Mouse (Mus musculus) mammary gland, adult 2 months (tissue): Measurements from ENCODE around the gene Map3k4. TPM values are rescaled to one million over a fixed set of nuclear protein-coding genes. Genes with fewer than 3 reads are reported as not detected.

Experiments used
- polyA plus RNA-seq: library from polyadenylated mRNA; depleted of rRNA; stranded (reverse); fragments of >200 nt; gene quantifications from 2 replicates; pipeline ENCODE4 v1.2.3, GENCODE M21; 2012; ENCODE audit warnings: low replicate concordance; rRNA removed

The Map3k4 gene
- polyA plus RNA-seq: 13.5 and 63.7 TPM in 2 replicates

DNA sequence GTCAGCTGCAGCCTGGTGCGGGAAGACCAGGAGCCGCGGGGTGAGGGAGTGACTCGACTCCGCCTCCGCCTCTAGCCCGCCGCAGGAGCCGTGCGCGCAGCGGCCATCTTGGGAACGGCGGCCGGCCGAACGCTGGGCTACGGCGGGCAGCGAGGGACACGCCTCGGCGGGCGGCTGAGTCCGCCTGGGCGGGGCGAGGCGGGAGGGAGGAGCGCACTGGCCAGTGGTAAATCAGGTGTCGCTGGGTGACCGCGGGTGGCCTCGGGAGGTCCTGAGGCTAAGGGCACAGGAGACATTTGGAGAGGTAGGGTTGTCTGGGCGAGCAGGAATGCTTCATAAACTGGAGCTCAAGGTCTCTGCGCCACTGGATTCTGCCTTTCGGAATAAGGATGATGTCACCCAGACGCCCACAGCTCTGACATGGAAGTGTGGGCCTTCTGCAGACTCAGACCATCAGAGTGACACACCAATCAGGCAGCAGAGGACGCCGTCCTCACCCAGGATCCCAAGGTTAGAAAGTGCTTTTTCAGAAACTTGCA is at the start of gene Map3k4:
Map3k4 (minus strand) TSS at position 134 of the 539 bp plus-strand sequence.

Other genes starting within 250 kb of the Map3k4 start
- gene Agpat4, start 200.1 kb downstream of the Map3k4 start, polyA plus RNA-seq: 12.0 and 17.1 TPM in 2 replicates
- gene Plg, start 59.8 kb upstream of the Map3k4 start, polyA plus RNA-seq: 2.6 TPM in 1 of 2 replicates, not detected in the other
- gene Slc22a3, start 188.9 kb upstream of the Map3k4 start, polyA plus RNA-seq: 20.7 and 23.0 TPM in 2 replicates